Mouse (Mus musculus) myocyte (in vitro differentiated cells): Measurements from ENCODE around the gene Cic. TPM values are rescaled to one million over a fixed set of nuclear protein-coding genes. Genes with fewer than 3 reads are reported as not detected.

Experiments used
- H3K27me3 ChIP-seq: one replicate; pipeline ENCODE4 v1.6.1; 2011; ENCODE audit not compliant: control insufficient read depth, insufficient read depth, insufficient read length
- H3K36me3 ChIP-seq: one replicate; pipeline ENCODE4 v1.6.1; 2011; ENCODE audit not compliant: control insufficient read depth, insufficient read depth
- H3K4me2 ChIP-seq: one replicate; pipeline ENCODE4 v1.6.1; 2011; ENCODE audit warnings: low read depth, control low read depth
- H3K4me3 ChIP-seq: one replicate; pipeline ENCODE4 v1.5.1; 2011; ENCODE audit warnings: mild to moderate bottlenecking, control low read depth, moderate library complexity
- H3K79me2 ChIP-seq: one replicate; pipeline ENCODE4 v1.6.1; 2011; ENCODE audit not compliant: control insufficient read depth, insufficient read depth
- H3ac ChIP-seq: one replicate; pipeline ENCODE4 v1.6.1; 2011; ENCODE audit not compliant: control insufficient read depth, insufficient read length
- CEBPB ChIP-seq: IDR thresholded peaks from 2 replicates; pipeline ENCODE4 v1.6.1; 2011; ENCODE audit warnings: mild to moderate bottlenecking, moderate library complexity; ENCODE audit not compliant: poor library complexity, insufficient read depth, severe bottlenecking
- E2F4 ChIP-seq: IDR thresholded peaks from one replicate; pipeline ENCODE4 v1.6.1; 2011; ENCODE audit warnings: mild to moderate bottlenecking, control low read depth, moderate library complexity; ENCODE audit not compliant: insufficient read depth
- MAX ChIP-seq: IDR thresholded peaks from one replicate; pipeline ENCODE4 v1.6.1; 2011; ENCODE audit warnings: low read depth, mild to moderate bottlenecking, control low read depth
- MYOD1 ChIP-seq, 3 experiments: IDR thresholded peaks; one replicate each; pipeline ENCODE4 v1.6.1; 2011; ENCODE audit warnings: control low read depth in 2 of 3, low read depth in 2 of 3, mild to moderate bottlenecking in 2 of 3, moderate library complexity in 1 of 3; ENCODE audit not compliant: insufficient read length in 2 of 3, control insufficient read depth in 1 of 3
- MYOG ChIP-seq, 3 experiments: IDR thresholded peaks; one replicate each; pipeline ENCODE4 v1.6.1; 2011; ENCODE audit warnings: control low read depth in 2 of 3, low read depth in 2 of 3, mild to moderate bottlenecking in 2 of 3; ENCODE audit not compliant: insufficient read length in 2 of 3, control insufficient read depth in 1 of 3, insufficient read depth in 1 of 3
- POLR2A ChIP-seq: IDR thresholded peaks from one replicate; pipeline ENCODE4 v1.6.1; 2011; ENCODE audit warnings: low read depth, mild to moderate bottlenecking, control low read depth, moderate library complexity; ENCODE audit not compliant: insufficient read length
- POLR2AphosphoS2 ChIP-seq: IDR thresholded peaks from one replicate; pipeline ENCODE4 v1.6.1; 2011; ENCODE audit warnings: low read depth, control low read depth; ENCODE audit not compliant: insufficient read length
- REST ChIP-seq: IDR thresholded peaks from one replicate; pipeline ENCODE4 v1.6.1; 2011; ENCODE audit warnings: mild to moderate bottlenecking, control low read depth, moderate library complexity; ENCODE audit not compliant: insufficient read depth, insufficient read length
- SRF ChIP-seq: IDR thresholded peaks from one replicate; pipeline ENCODE4 v1.6.1; 2011; ENCODE audit warnings: low read depth; ENCODE audit not compliant: control insufficient read depth, insufficient read length
- TCF12 ChIP-seq: IDR thresholded peaks from one replicate; pipeline ENCODE4 v1.6.1; 2011; ENCODE audit warnings: mild to moderate bottlenecking, control low read depth; ENCODE audit not compliant: poor library complexity, insufficient read depth, severe bottlenecking
- TCF3 ChIP-seq: IDR thresholded peaks from one replicate; pipeline ENCODE4 v1.6.1; 2011; ENCODE audit warnings: low read depth, control low read depth; ENCODE audit not compliant: insufficient read length
- USF1 ChIP-seq: IDR thresholded peaks from one replicate; pipeline ENCODE4 v1.6.1; 2011; ENCODE audit warnings: low read depth, mild to moderate bottlenecking, control low read depth, moderate library complexity
- polyA plus RNA-seq: library from polyadenylated mRNA; unstranded; fragments of >200 nt; fragmentation: generic; extraction: Trizol; gene quantifications from one replicate; pipeline ENCODE4 v1.2.1, GENCODE M21; 2012; ENCODE audit warnings: missing spikeins

The Cic gene
- polyA plus RNA-seq, 1 experiment, result 65.8 TPM

DNA sequence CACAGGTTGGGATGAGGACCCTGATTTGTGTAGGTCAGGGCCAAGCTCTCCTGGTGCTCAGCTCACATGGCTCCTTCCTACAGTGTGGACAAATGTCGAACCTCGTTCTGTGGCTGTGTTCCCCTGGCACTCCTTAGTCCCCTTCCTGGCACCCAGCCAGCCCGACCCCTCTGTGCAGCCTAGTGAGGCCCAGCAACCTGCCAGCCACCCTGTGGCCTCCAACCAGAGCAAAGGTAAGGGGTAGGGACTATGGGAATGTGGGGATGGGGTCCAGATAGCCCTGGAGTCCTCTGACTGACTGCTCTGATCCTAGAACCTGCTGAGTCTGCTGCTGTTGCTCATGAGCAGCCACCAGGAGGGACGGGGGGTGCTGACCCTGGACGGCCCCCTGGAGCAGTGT lies 17.3 kb downstream of the Cic start:
- TF ChIP-seq POLR2AphosphoS2 (peak; percentile 20), USF1 (no peak)
- Histone ChIP-seq H3K79me2 (peaks cover 21% of the 10 kb centered on the region), H3K4me3 (no peak overlapping the region), H3ac (no peak overlapping the region), H3K27me3 (no peaks in the 10 kb centered on the region), H3K4me2 (no peak overlapping the region), H3K36me3 (peaks cover 13% of the 10 kb centered on the region)

DNA sequence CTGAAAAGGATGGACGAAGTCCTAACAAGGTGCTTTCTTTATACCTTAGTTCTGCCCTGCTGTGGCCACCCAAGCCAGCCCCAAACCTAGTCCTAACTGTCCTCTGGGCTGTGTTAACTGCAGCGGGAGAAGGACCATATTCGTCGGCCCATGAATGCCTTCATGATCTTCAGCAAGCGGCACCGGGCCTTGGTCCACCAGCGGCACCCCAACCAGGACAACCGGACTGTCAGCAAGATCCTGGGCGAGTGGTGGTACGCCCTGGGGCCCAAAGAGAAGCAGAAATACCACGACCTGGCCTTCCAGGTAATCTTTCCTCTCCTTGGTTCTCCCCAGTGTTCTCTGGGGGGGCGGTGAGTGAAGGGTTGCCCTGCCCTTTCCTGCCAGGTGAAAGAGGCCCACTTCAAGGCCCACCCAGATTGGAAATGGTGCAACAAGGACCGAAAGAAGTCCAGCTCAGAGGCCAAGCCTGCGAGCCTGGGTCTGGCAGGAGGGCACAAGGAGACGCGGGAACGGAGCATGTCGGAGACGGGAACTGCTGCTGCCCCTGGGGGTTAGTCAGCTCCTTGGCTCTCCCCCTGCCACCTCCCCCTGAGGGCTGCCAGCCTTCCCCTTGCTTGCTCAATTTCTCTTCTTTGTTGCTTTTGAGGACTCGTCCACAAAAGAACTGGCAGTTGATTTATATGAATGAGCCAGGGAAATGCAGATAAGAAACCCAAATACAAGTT lies 18.2 kb downstream of the Cic start:
- H3K4me3 ChIP-seq, result no peak overlapping the region
- H3K36me3 ChIP-seq, result peaks cover 16% of the 10 kb centered on the region
- H3K4me2 ChIP-seq, result no peak overlapping the region
- H3ac ChIP-seq, result no peak overlapping the region
- peaks cover 18% of the 10 kb centered on the region for H3K79me2 ChIP-seq
- TF ChIP-seq POLR2A, result no peak
- TF ChIP-seq MYOG (IDR thresholded peaks at IDR 0.05; ENCODE audit: control insufficient read depth in 1 of 3, insufficient read depth in 1 of 3, insufficient read length in 2 of 3, low read depth in 2 of 3), result no peak
- no peak for TF ChIP-seq REST
- no peak for TF ChIP-seq USF1
- TF ChIP-seq MYOD1 (IDR thresholded peaks at IDR 0.05; ENCODE audit: control insufficient read depth in 1 of 3, insufficient read length in 2 of 3, low read depth in 2 of 3), result no peak
- no peak for TF ChIP-seq E2F4
- TF ChIP-seq MAX, result no peak
- TF ChIP-seq TCF12, result no peak
- no peak for TF ChIP-seq CEBPB
- TF ChIP-seq SRF, result no peak
- TF ChIP-seq TCF3, result no peak
- TF ChIP-seq POLR2AphosphoS2, result no peak
- H3K27me3 ChIP-seq, result no peaks in the 10 kb centered on the region

DNA sequence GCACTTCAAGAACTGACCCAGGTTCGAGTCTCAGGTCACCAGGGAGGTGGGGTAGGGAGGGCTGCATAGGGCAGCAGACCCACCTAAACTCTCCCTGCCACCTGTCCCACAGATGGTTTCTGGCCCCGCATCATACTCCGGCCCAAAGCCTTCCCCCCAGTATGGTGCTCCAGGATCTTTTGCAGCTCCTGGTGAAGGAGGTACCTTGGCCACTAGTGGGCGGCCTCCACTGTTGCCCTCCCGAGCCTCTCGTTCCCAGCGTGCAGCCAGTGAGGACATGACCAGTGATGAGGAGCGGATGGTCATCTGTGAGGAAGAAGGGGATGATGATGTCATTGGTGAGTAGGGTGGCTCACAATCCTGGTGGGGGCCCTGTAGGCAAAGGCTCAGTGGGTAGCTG lies 19.5 kb downstream of the Cic start:
- Histone ChIP-seq H3K4me3 (no peak overlapping the region), H3K27me3 (no peaks in the 10 kb centered on the region), H3ac (no peak overlapping the region), H3K79me2 (peaks cover 17% of the 10 kb centered on the region), H3K36me3 (peaks cover 16% of the 10 kb centered on the region), H3K4me2 (no peak overlapping the region)
- peak; percentile 19 for TF ChIP-seq POLR2AphosphoS2
- no peak for TF ChIP-seq TCF12

DNA sequence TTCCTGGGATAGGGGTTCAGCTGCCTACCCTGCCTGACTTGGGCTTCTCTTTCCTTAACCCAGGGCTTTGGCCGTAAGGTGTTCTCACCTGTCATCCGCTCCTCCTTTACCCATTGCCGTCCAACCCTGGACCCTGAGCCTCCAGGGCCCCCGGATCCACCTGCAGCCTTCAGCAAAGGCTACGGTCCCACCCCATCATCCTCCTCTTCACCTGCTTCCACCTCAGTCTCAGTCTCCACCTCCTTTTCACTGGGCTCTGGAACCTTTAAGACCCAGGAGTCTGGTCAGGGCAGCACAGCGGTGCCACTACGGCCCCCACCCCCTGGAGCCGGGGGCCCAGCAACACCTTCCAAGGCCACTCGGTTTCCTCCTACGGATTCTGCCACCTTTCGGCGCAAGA lies 20.5 kb downstream of the Cic start:
- no peak for TF ChIP-seq TCF3
- TF ChIP-seq TCF12, result no peak
- no peak for TF ChIP-seq MAX
- no peak for TF ChIP-seq REST
- no peak for TF ChIP-seq E2F4
- Histone ChIP-seq H3K4me2 (no peak overlapping the region), H3K79me2 (peaks cover 13% of the 10 kb centered on the region), H3K4me3 (no peak overlapping the region), H3K36me3 (peaks cover 16% of the 10 kb centered on the region), H3ac (no peak overlapping the region), H3K27me3 (no peaks in the 10 kb centered on the region)

DNA sequence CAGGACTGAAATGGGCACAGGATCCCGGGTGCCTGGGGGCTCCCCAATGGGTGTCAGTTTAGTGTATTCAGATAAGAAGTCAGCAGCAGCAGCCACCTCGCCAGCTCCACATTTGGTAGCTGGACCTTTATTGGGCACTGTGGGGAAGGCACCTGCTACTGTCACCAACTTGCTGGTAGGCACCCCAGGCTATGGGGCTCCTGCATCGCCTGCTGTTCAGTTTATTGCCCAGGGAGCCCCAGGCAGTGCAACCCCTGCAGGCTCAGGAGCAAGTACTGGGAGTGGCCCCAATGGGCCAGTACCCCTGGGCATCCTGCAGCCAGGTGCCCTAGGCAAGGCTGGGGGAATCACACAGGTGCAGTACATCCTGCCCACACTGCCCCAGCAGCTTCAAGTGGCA lies 21.2 kb downstream of the Cic start:
- no peak overlapping the region for H3K4me2 ChIP-seq
- H3K27me3 ChIP-seq, result no peaks in the 10 kb centered on the region
- peaks cover 16% of the 10 kb centered on the region for H3K36me3 ChIP-seq
- TF ChIP-seq SRF (no peak), USF1 (no peak), MYOG (IDR thresholded peaks at IDR 0.05; ENCODE audit: control insufficient read depth in 1 of 3, insufficient read depth in 1 of 3, insufficient read length in 2 of 3, low read depth in 2 of 3) (no peak), TCF3 (no peak), POLR2AphosphoS2 (no peak), MAX (no peak), REST (no peak), TCF12 (no peak), MYOD1 (IDR thresholded peaks at IDR 0.05; ENCODE audit: control insufficient read depth in 1 of 3, insufficient read length in 2 of 3, low read depth in 2 of 3) (no peak), E2F4 (no peak), POLR2A (no peak), CEBPB (no peak)
- peaks cover 6% of the 10 kb centered on the region for H3K79me2 ChIP-seq
- no peak overlapping the region for H3ac ChIP-seq
- H3K4me3 ChIP-seq, result no peak overlapping the region
